Mouse (Mus musculus): Measurements from ENCODE around the gene Cfdp1.

DNA sequence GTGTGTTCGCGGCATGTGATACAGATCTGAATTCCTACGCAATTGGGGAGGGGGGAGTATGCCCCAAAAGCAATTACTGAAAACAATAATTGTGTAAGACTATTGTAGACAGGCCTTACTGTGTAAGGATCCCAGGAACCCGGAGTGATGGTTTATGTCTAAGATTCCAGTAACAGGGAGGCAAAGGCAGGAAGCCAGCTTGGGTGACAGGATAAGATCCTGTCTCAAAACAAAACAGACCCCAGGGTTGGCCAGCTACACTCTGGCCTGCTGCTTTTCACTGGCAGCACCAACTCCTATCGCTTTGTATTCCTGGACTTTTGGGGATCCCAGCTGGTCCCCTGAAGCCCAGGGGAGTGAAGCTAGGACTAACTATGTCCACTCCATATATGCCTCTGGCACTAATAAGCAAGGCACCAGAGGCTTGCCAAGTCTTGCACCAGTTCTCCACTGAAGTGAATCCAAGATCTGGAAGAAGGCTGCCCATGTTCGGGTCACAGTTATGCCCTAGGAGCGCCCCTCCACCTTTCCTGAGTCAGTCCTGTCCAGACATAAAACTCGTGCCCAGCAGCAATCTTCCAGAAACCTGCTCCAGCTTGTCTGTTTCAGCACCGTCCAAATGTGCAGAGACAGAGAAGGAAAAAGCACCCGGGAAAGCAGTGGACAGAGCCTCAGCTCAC lies 121.5 kb downstream of the Cfdp1 start:
- no peak for TF ChIP-seq CTCF (IDR thresholded peaks at IDR 0.05; ENCODE audit: low read depth, low read length)
- no peak for TF ChIP-seq TAL1 (conservative IDR thresholded peaks at IDR 0.05; ENCODE audit: low read depth, low read length)
- TF ChIP-seq GATA2 (IDR thresholded peaks at IDR 0.05; ENCODE audit: borderline replicate concordance, low read depth, low read length) = no peak
